Mouse (Mus musculus): ENCODE data around the gene Fen1. TPM values are rescaled to one million over a fixed set of nuclear protein-coding genes. Genes with fewer than 3 reads are reported as not detected.

The Fen1 gene
- polyA plus RNA-seq, 1 experiment, result 4.8 TPM

DNA sequence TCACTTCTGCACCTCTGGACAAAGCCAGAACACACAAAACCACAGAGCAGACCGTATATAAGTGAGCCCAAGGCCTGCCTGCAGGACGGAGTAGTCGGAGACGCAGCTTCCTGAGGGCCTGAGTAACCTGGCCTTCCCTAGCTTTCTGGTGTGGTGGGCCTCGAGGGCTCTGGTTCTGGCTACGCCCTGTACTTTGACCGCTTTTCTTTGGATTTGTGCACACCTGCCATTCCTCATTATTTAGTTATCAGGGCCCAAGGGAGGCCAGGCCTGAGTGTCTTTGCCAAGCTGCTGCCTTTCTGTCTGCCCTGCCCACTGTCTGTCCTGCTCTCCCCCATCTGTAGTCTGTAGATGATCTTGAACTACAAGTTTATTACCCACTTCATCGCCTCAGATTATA, 14.0 kb downstream of the Fen1 start:
- H3K27ac ChIP-seq (ENCODE audit: insufficient read depth, low read depth, low read length), result peak overlapping the region; percentile 26; the same call in 1 of the 2 replicates
- H3K36me3 ChIP-seq (ENCODE audit: control insufficient read depth, insufficient read depth, low read length), result no peaks in the 10 kb centered on the region
- peaks cover 34% of the 10 kb centered on the region for H3K4me1 ChIP-seq (ENCODE audit: control insufficient read depth, insufficient read depth, low read length)

DNA sequence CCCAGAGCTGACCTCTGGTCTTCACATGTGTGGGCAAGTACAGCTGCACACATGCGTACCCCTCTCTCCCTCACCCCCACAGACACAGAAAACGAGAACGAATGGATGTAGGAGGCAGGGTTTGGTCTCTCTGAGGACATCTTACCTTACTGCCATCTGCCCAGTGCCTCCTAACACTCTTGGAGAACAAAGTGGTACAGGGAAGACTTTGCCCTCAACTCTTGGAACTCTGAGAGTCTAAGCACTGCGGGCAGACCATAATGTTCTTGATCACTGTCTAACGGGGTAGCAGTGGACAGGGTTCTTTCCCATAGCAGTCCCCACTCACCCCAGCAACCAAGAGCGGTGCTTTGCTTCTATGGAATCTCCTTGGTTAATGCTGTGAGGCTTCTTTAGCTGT, 14.9 kb downstream of the Fen1 start:
- Histone ChIP-seq H3K27ac (ENCODE audit: insufficient read depth, low read depth, low read length) (peak overlapping the region; percentile 87), H3K36me3 (ENCODE audit: control insufficient read depth, insufficient read depth, low read length) (no peaks in the 10 kb centered on the region), H3K4me1 (ENCODE audit: control insufficient read depth, insufficient read depth, low read length) (peaks cover 32% of the 10 kb centered on the region), H3K4me3 (ENCODE audit: insufficient read depth, low read depth, low read length) (no peak overlapping the region), H3K27me3 (replicated peaks; ENCODE audit: control insufficient read depth, insufficient read depth, low read length) (no peaks in the 10 kb centered on the region)
- WGBS, result 73% methylated on average over 6 of the region's 6 CpGs
- TF ChIP-seq CTCF (conservative IDR thresholded peaks at IDR 0.05; ENCODE audit: insufficient read depth, insufficient read length, low read depth, low read length) (no peak), POLR2A (IDR thresholded peaks at IDR 0.05; ENCODE audit: low read depth, low read length) (no peak)
- DNase-seq, result peak; percentile 75

More for the DNA sequence above, 14.0 kb downstream of the Fen1 start:
- no peak for DNase-seq
- no peak for TF ChIP-seq POLR2A (IDR thresholded peaks at IDR 0.05; ENCODE audit: low read depth, low read length)
- no peak for TF ChIP-seq CTCF (conservative IDR thresholded peaks at IDR 0.05; ENCODE audit: insufficient read depth, insufficient read length, low read depth, low read length)
- no peak overlapping the region for H3K4me3 ChIP-seq (ENCODE audit: insufficient read depth, low read depth, low read length)
- 87% methylated on average over 8 of the region's 8 CpGs for WGBS
- no peaks in the 10 kb centered on the region for H3K27me3 ChIP-seq (replicated peaks; ENCODE audit: control insufficient read depth, insufficient read depth, low read length)

DNA sequence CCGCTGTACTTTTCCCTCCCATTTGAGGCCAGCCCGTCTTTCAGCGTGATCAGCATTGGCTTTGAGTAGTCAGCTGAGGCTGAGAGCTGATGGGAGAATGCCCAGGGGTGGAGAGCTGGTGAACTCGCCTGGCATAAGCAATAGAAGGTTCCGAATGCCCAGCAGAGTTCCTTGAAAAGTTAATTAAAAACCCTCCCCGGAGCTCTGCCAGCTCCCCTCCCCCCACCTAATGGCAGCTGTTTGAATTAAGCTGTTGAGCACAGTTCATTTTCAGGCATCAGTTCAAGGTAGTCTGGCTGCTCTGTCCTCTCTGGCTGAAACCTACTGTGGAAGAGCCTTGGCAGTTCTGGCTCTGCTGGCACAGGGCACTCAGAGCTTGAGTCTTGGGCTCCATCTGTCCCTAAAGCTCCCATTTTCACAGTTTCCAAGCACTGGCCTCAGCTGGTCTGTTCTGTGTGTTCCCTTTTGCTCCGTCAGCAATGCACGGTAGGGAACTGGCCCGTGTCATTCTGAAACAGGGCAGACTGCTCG, 15.6 kb downstream of the Fen1 start:
- Histone ChIP-seq H3K27me3 (replicated peaks; ENCODE audit: control insufficient read depth, insufficient read depth, low read length) (no peaks in the 10 kb centered on the region), H3K27ac (ENCODE audit: insufficient read depth, low read depth, low read length) (peak overlapping the region; percentile 87), H3K4me3 (ENCODE audit: insufficient read depth, low read depth, low read length) (no peak overlapping the region), H3K36me3 (ENCODE audit: control insufficient read depth, insufficient read depth, low read length) (no peaks in the 10 kb centered on the region), H3K4me1 (ENCODE audit: control insufficient read depth, insufficient read depth, low read length) (peaks cover 32% of the 10 kb centered on the region)
- no peak for TF ChIP-seq CTCF (conservative IDR thresholded peaks at IDR 0.05; ENCODE audit: insufficient read depth, insufficient read length, low read depth, low read length)
- no peak for TF ChIP-seq POLR2A (IDR thresholded peaks at IDR 0.05; ENCODE audit: low read depth, low read length)
- WGBS, result 45% methylated on average over 10 of the region's 10 CpGs
- DNase-seq, result peak; percentile 97

DNA sequence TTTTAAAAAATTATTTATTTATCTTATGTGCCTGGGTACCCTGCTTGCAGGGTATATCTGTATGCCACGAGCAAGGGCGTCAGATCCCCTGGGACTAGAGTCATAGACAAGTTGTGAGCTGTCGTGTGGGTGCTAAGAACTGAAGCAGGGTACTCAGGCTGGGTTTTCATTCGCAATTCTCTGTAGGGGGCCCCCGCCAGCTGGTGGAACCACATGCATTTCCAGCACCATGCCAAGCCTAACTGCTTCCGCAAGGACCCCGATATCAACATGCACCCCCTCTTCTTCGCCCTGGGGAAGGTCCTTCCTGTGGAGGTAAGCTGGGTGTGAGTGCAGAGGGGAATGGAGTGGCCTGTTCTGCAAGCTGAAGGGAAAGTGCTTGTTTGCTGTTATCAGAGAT, 17.4 kb downstream of the Fen1 start:
- Histone ChIP-seq H3K4me3 (ENCODE audit: insufficient read depth, low read depth, low read length) (no peak overlapping the region), H3K36me3 (ENCODE audit: control insufficient read depth, insufficient read depth, low read length) (no peaks in the 10 kb centered on the region), H3K4me1 (ENCODE audit: control insufficient read depth, insufficient read depth, low read length) (peaks cover 23% of the 10 kb centered on the region), H3K27ac (ENCODE audit: insufficient read depth, low read depth, low read length) (no peak overlapping the region), H3K27me3 (replicated peaks; ENCODE audit: control insufficient read depth, insufficient read depth, low read length) (no peaks in the 10 kb centered on the region)
- TF ChIP-seq CTCF (conservative IDR thresholded peaks at IDR 0.05; ENCODE audit: insufficient read depth, insufficient read length, low read depth, low read length), result no peak
- TF ChIP-seq POLR2A (IDR thresholded peaks at IDR 0.05; ENCODE audit: low read depth, low read length), result no peak
- 95% methylated on average over 8 of the region's 8 CpGs for WGBS
- DNase-seq, result no peak

DNA sequence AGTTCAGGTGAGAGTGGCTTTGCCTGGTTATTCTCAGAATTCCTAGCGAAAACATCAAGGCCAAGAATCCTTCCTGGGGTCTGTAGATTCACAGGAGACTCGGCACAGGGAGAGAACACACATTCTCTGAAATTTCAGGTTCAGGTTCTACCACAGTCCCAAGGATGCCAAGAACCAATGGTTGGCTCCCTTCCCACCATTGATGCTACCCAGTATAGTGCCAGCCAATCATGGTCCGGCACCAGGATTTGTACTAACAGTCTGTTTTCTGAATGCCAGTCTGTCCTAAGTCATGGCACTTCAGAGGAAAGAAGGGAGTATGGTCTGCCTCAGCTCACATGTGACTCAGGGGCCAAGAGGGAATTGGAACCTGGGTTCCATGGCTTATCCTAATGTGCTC, 18.1 kb downstream of the Fen1 start:
- H3K4me3 ChIP-seq (ENCODE audit: insufficient read depth, low read depth, low read length), result no peak overlapping the region
- no peaks in the 10 kb centered on the region for H3K36me3 ChIP-seq (ENCODE audit: control insufficient read depth, insufficient read depth, low read length)
- TF ChIP-seq CTCF (conservative IDR thresholded peaks at IDR 0.05; ENCODE audit: insufficient read depth, insufficient read length, low read depth, low read length), result no peak
- TF ChIP-seq POLR2A (IDR thresholded peaks at IDR 0.05; ENCODE audit: low read depth, low read length), result no peak
- no peaks in the 10 kb centered on the region for H3K27me3 ChIP-seq (replicated peaks; ENCODE audit: control insufficient read depth, insufficient read depth, low read length)
- 94% methylated on average over 3 of the region's 3 CpGs for WGBS
- H3K4me1 ChIP-seq (ENCODE audit: control insufficient read depth, insufficient read depth, low read length), result peaks cover 23% of the 10 kb centered on the region
- no peak for DNase-seq
- no peak overlapping the region for H3K27ac ChIP-seq (ENCODE audit: insufficient read depth, low read depth, low read length)

DNA sequence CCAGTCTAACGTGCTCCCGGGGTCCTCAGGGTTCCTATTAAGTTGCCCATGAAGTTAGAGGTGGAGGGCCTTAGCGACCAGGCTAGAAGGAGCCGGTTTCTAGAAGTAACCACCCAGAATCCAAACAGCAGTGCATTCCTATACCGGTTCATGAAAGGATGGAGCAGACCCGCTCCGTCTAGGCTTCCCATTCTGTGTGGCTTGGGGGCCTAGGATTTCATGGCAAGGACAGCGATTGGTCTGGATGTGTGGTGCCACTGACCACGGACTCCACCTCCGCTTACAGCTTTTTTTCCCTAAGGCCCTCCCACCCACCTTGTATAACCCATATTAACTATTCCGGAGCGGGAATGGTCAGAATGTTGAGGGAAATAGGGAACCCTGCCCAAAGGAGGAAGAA, 19.9 kb downstream of the Fen1 start:
- WGBS, result 29% methylated on average over 12 of the region's 12 CpGs
- TF ChIP-seq POLR2A (IDR thresholded peaks at IDR 0.05; ENCODE audit: low read depth, low read length) (no peak), CTCF (conservative IDR thresholded peaks at IDR 0.05; ENCODE audit: insufficient read depth, insufficient read length, low read depth, low read length) (no peak)
- Histone ChIP-seq H3K27ac (ENCODE audit: insufficient read depth, low read depth, low read length) (no peak overlapping the region), H3K4me3 (ENCODE audit: insufficient read depth, low read depth, low read length) (peak overlapping the region; percentile 72), H3K36me3 (ENCODE audit: control insufficient read depth, insufficient read depth, low read length) (no peaks in the 10 kb centered on the region), H3K27me3 (replicated peaks; ENCODE audit: control insufficient read depth, insufficient read depth, low read length) (no peaks in the 10 kb centered on the region), H3K4me1 (ENCODE audit: control insufficient read depth, insufficient read depth, low read length) (peaks cover 15% of the 10 kb centered on the region)
- peak; percentile 56 for DNase-seq

DNA sequence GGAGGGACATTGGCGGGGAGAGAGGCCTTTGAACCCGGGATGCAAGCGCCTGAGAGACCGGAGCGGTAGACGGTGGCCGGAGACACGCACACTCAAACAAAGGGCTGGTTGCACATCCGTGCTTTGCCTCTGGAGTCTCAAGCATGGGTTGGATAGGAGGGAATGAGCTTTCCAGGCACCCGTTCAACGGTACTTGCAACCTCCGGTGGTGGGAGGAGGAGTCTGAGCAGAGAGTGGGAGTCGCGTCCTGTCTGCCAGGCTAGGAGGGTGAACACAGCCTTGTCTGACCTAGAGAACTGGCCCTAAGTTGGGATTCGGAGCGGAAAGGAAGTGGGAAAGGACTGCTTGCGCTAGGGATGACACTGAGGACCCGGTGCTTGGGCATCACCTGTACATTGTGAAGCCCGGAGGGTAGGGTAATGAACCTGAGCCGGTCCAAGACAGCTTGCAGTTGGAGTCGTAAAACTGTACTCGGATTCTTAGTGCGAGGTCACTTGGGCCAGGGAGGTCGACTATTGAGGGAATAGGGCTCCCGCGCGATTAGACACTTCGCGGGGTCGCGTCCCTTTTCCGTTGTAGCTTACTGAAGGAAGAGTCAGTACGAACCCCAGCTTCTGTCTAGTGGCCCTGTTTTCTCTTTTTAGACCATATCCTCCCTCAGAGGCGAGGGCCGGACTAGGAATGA, 20.5 kb downstream of the Fen1 start:
- Histone ChIP-seq H3K27me3 (replicated peaks; ENCODE audit: control insufficient read depth, insufficient read depth, low read length) (no peaks in the 10 kb centered on the region), H3K4me3 (ENCODE audit: insufficient read depth, low read depth, low read length) (peak overlapping the region; percentile 72), H3K4me1 (ENCODE audit: control insufficient read depth, insufficient read depth, low read length) (peaks cover 9% of the 10 kb centered on the region), H3K36me3 (ENCODE audit: control insufficient read depth, insufficient read depth, low read length) (no peaks in the 10 kb centered on the region), H3K27ac (ENCODE audit: insufficient read depth, low read depth, low read length) (peak overlapping the region; percentile 54)
- TF ChIP-seq CTCF (conservative IDR thresholded peaks at IDR 0.05; ENCODE audit: insufficient read depth, insufficient read length, low read depth, low read length) (no peak), POLR2A (IDR thresholded peaks at IDR 0.05; ENCODE audit: low read depth, low read length) (no peak)
- peak; percentile 84 for DNase-seq
- WGBS, result 5% methylated on average over 35 of the region's 35 CpGs
